Mouse (Mus musculus) liver, postnatal 0 days (tissue): Measurements from ENCODE around the gene Fam129c. TPM values are rescaled to one million over a fixed set of nuclear protein-coding genes. Genes with fewer than 3 reads are reported as not detected.

ENCODE experiments used
- ATAC-seq: fragments of 200-750 bp; cut with Nextera tagmentation; 2 replicates; pipeline ENCODE4 v1.8.0; 2017; ENCODE audit warnings: mild to moderate bottlenecking, moderate library complexity
- DNase-seq: peaks from one replicate; pipeline ENCODE4 v3.0.0-alpha.2; 2016
- H3K27ac ChIP-seq: fragments of 300-500 bp; sonication (generic); 2 replicates; pipeline ENCODE4 v1.5.1; 2014; ENCODE audit warnings: antibody characterized with exemption, moderate library complexity, mild to moderate bottlenecking, low read depth
- H3K27me3 ChIP-seq: fragments of 300-500 bp; sonication (generic); 2 replicates; pipeline ENCODE4 v1.6.1; 2014; ENCODE audit warnings: low read length, control low read depth, mixed read lengths; ENCODE audit not compliant: insufficient read depth
- H3K36me3 ChIP-seq: fragments of 300-500 bp; sonication (generic); replicated peaks from 2 replicates; pipeline ENCODE4 v1.6.1; 2014; ENCODE audit warnings: mild to moderate bottlenecking, control low read depth, low read length, moderate library complexity, mixed read lengths; ENCODE audit not compliant: insufficient read depth
- H3K4me1 ChIP-seq: fragments of 300-500 bp; sonication (generic); 2 replicates; pipeline ENCODE4 v1.6.1; 2014; ENCODE audit warnings: antibody characterized with exemption, mild to moderate bottlenecking, control low read depth; ENCODE audit not compliant: insufficient read depth
- H3K4me2 ChIP-seq: fragments of 300-500 bp; sonication (generic); 2 replicates; pipeline ENCODE4 v1.6.1; 2014; ENCODE audit warnings: low read depth, mild to moderate bottlenecking, low read length, moderate library complexity, mixed read lengths
- H3K4me3 ChIP-seq: fragments of 300-500 bp; sonication (generic); 2 replicates; pipeline ENCODE4 v1.5.1; 2014; ENCODE audit warnings: low read depth, low read length
- H3K9ac ChIP-seq: fragments of 300-500 bp; sonication (generic); replicated peaks from 2 replicates; pipeline ENCODE4 v1.6.1; 2014; ENCODE audit warnings: mild to moderate bottlenecking, moderate library complexity
- H3K9me3 ChIP-seq: fragments of 300-500 bp; sonication (generic); 2 replicates; pipeline ENCODE4 v1.6.1; 2016; ENCODE audit warnings: mild to moderate bottlenecking, control low read depth, low read length, mixed read lengths
- CTCF ChIP-seq: sonication (generic); IDR thresholded peaks from 2 replicates; pipeline ENCODE4 v1.5.1; 2016; ENCODE audit warnings: antibody characterized with exemption, low read depth
- EP300 ChIP-seq: IDR thresholded peaks from 2 replicates; pipeline ENCODE4 v1.6.1; 2016; ENCODE audit warnings: antibody characterized with exemption, low read depth, mild to moderate bottlenecking
- WGBS: fragments of 180-500 bp; shearing (Covaris S2); extraction: QIAGEN DNeasy Blood & Tissue Kit; methylation state at CpG from one replicate; pipeline ENCODE4 v1.1.7; 2014; ENCODE audit not compliant: insufficient replicate concordance; 5-methylcytosine and 5-hydroxymethylcytosine counted together
- polyA plus RNA-seq: library from polyadenylated mRNA; unstranded; fragments of >200 nt; fragmentation: Nextera tagmentation; extraction: Ambion mirVana; gene quantifications from 2 replicates; pipeline ENCODE4 v1.2.1, GENCODE M21; 2015

The Fam129c gene
- polyA plus RNA-seq, 1 experiment from 2014 or later: 11.2 TPM

- Histone ChIP-seq H3K27ac (no peak overlapping the region), H3K27me3 (peaks cover 20% of the 10 kb centered on the region), H3K4me1 (peaks cover 14% of the 10 kb centered on the region), H3K36me3 (peaks cover 5% of the 10 kb centered on the region; the same call in 1 of the 2 replicates), H3K9me3 (no peaks in the 10 kb centered on the region), H3K9ac (no peak overlapping the region), H3K4me3 (no peak overlapping the region), H3K4me2 (no peak overlapping the region)
- WGBS: 62% methylated on average over 7 of the region's 7 CpGs
- ATAC-seq (no peak), DNase-seq (no peak)
- no peak for TF ChIP-seq EP300
- no peak for TF ChIP-seq CTCF
Measured at GRCm38 (mm10) chr8:71604021-71604420, 6.6 kb downstream of the Fam129c start.

- peak; percentile 76 for TF ChIP-seq EP300
- TF ChIP-seq CTCF: no peak
- DNase-seq (peak; percentile 97), ATAC-seq (peak; percentile 99)
- Histone ChIP-seq H3K36me3 (peaks cover 13% of the 10 kb centered on the region), H3K9me3 (no peaks in the 10 kb centered on the region), H3K4me2 (peak within 1 kb of the TSS; percentile 98), H3K27me3 (no peaks in the 10 kb centered on the region), H3K4me1 (peaks cover 22% of the 10 kb centered on the region), H3K4me3 (peak within 1 kb of the TSS; percentile 92), H3K27ac (peak within 1 kb of the TSS; percentile 85), H3K9ac (peak within 1 kb of the TSS; percentile 85)
- WGBS: 3% methylated on average over 74 of the region's 82 CpGs
Measured at GRCm38 (mm10) chr8:71610822-71611651, 13.6 kb downstream of the Fam129c start, which contains the start of gene Colgalt1. TSS of gene Colgalt1 (plus strand) at chr8:71610998.

- no peak for DNase-seq
- no peak for ATAC-seq
Measured at GRCm38 (mm10) chr8:71612141-71612540, 14.7 kb downstream of the Fam129c start.

GRCm38 (mm10) chr8:71613418-71613817 is 16.0 kb downstream of the Fam129c start:
- H3K9ac ChIP-seq: no peak overlapping the region
- H3K36me3 ChIP-seq: peaks cover 34% of the 10 kb centered on the region
- WGBS: 49% methylated on average over 4 of the region's 4 CpGs
- DNase-seq: no peak
- no peaks in the 10 kb centered on the region for H3K27me3 ChIP-seq
- H3K27ac ChIP-seq: peak overlapping the region; percentile 53
- H3K9me3 ChIP-seq: no peaks in the 10 kb centered on the region
- TF ChIP-seq EP300 (no peak), CTCF (no peak)
- ATAC-seq: no peak
- H3K4me1 ChIP-seq: peaks cover 22% of the 10 kb centered on the region
- no peak overlapping the region for H3K4me3 ChIP-seq
- peak overlapping the region; percentile 16 for H3K4me2 ChIP-seq

More at GRCm38 (mm10) chr8:71612141-71612540, 14.7 kb downstream of the Fam129c start:
- H3K27me3 ChIP-seq: no peaks in the 10 kb centered on the region
- peaks cover 22% of the 10 kb centered on the region for H3K4me1 ChIP-seq
- peak overlapping the region; percentile 85 for H3K27ac ChIP-seq
- TF ChIP-seq CTCF (no peak), EP300 (no peak)
- H3K9ac ChIP-seq: peak overlapping the region; percentile 85
- peaks cover 21% of the 10 kb centered on the region for H3K36me3 ChIP-seq
- peak overlapping the region; percentile 98 for H3K4me2 ChIP-seq
- H3K9me3 ChIP-seq: no peaks in the 10 kb centered on the region
- 29% methylated on average over 5 of the region's 5 CpGs for WGBS
- H3K4me3 ChIP-seq: peak overlapping the region; percentile 92

GRCm38 (mm10) chr8:71619786-71620185 is 22.3 kb downstream of the Fam129c start:
- peaks cover 83% of the 10 kb centered on the region for H3K36me3 ChIP-seq
- ATAC-seq: no peak
- H3K4me1 ChIP-seq: no peaks in the 10 kb centered on the region; the same call in 1 of the 2 replicates
- H3K4me2 ChIP-seq: no peak overlapping the region
- 93% methylated on average over 2 of the region's 2 CpGs for WGBS
- H3K9ac ChIP-seq: no peak overlapping the region
- DNase-seq: no peak
- peaks cover 17% of the 10 kb centered on the region for H3K9me3 ChIP-seq
- no peak overlapping the region for H3K4me3 ChIP-seq
- no peaks in the 10 kb centered on the region for H3K27me3 ChIP-seq
- H3K27ac ChIP-seq: no peak overlapping the region
- TF ChIP-seq EP300 (no peak), CTCF (no peak)

GRCm38 (mm10) chr8:71625088-71625487 is 27.6 kb downstream of the Fam129c start:
- peaks cover 28% of the 10 kb centered on the region for H3K4me1 ChIP-seq
- no peak overlapping the region for H3K4me3 ChIP-seq
- peaks cover 17% of the 10 kb centered on the region for H3K9me3 ChIP-seq
- WGBS: 57% methylated on average over 1 of the region's 1 CpGs
- H3K27ac ChIP-seq: 0 out of 2 replicates have a peak overlapping the region, but pooled peaks have one; percentile 39
- H3K36me3 ChIP-seq: peaks cover 48% of the 10 kb centered on the region
- no peak for DNase-seq
- H3K27me3 ChIP-seq: peaks cover 7% of the 10 kb centered on the region
- TF ChIP-seq EP300 (no peak), CTCF (no peak)
- H3K4me2 ChIP-seq: no peak overlapping the region
- no peak for ATAC-seq
- H3K9ac ChIP-seq: no peak overlapping the region
